Mouse (Mus musculus): ENCODE data around the gene Ptpre.
"Not testable (repeated sequence)": the region's sequence is repeated elsewhere in the genome, so short reads cannot be mapped to it uniquely, and the experiment has no call there.

- not testable (repeated sequence) for TF ChIP-seq EP300, CTCF (IDR thresholded peaks at IDR 0.05; ENCODE audit: low read depth)
Observed at GRCm38 (mm10) chr7:135684098-135684497, 146.8 kb downstream of the Ptpre start.

All from liver, embryonic 14.5 days (tissue).